Mouse (Mus musculus) retina, embryonic 14.5 days (tissue): ENCODE measurements at regions not wholly inside any gene's neighbourhood (a gene's known extent, or its start where the extent isn't known, plus 50 kb on each side); places are given as distances from the start of the nearest gene placed in this dataset.

Source experiments
- DNase-seq: peaks from one replicate; pipeline ENCODE4 v3.0.0-alpha.2; 2015; ENCODE audit warnings: low spot score

DNA sequence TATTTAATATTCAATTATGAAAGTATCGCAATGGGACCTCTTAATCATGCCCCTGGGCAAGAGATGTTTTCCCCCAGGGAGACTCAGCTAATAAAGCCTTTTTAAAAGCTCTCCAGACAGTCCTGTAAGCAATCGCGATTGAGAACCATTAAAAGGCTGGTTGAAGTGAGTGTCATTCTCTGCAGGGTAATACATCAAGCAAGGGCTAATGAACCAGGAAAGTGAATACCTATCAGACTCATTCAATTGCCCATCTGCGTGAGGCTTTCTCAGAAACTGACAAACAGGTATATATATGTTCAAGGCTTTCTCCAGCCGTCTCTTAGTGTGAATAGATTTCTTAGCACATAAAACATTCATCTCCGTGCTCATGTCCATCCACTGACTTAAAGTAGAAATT is 286.8 kb upstream of the Xrcc4 start:
- DNase-seq: no peak

DNA sequence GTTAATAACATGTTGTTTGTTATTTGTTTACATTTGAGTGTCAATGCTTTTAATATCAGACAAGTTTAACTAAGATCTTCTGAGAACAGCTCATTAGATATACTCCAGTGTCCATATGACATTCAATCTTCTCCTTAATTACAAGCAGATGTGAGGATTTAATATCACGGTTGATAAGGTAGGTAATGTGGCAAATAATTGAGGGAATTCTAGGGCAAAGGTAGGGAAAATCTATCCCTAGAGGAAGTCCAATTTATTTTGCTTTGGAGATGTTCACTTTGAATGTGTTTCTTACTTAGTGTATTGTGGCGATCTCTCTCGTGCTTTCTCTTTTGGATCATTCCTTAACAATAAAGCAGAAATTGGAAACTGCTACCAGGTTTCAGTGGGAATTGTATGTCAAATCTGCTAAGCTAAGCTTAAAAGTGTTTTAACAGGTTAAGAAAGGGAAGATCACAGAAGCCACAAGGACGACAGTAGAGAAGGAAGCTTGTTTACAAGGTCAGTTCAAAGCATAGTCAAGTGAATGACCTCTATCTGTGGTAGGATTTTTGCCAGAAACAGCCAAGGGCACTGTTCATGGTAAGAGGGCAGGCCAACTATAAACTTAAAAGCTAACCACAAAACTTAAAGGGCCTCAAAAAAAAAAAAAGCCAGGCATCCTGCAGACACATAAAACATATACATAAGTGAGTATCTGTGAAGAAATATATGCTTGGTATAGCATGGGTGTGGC is 282.2 kb upstream of the Xrcc4 start:
- no peak for DNase-seq

DNA sequence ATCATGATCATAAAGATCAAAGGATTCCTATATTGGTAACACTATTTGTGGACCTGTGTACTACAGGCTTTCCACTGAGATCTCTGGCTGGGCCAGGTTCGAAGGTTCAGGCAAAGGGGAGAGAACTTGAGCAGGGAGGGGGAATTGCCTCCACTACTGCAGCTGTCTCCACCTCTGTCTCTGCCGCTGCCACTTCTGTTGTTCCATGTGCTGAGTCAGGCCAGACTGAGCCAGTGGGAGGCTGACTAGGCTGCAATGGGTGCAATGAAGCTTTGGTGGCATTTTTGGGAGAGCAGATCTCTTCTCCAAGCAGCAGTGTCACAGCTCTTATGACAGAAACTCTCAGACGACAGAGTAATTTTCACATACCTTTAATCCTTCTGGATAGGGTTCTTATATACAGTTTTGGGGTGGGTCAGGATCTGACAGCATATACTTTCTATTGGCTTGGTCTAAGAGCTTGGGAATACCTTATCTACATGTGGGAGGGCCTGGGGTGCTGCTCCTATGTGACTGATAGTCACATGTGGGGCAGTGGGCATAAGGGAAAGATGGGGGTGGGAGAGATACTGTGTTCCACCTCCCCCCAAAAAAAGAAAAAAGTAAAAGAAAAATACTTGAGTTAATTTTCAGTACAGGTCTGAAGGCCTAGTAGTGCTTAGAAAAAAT is 281.5 kb upstream of the Xrcc4 start:
- no peak for DNase-seq

DNA sequence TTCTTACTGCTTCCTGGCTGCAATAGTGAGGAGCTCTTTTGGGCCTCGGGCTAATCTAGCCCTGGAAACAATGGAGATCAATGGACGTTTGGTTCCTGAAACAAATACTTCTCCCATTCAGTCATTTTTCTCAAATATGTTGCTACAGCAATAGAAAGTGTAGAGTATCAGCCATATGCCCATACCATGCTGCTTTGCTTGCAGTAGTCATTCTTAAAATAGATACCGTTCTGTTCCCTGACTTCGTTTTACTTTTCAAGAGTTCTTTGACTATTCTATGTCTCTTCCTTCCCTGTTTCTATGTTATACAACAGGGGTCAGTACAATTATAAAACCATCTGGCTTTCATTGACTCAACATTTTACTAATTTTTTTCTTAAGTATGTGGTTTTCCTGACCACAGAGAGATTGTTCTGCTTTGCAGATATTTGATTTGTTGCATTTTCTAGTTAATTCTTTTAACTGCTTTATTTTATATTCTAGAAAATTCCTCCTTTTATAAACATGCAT is 275.2 kb upstream of the Xrcc4 start:
- no peak for DNase-seq

DNA sequence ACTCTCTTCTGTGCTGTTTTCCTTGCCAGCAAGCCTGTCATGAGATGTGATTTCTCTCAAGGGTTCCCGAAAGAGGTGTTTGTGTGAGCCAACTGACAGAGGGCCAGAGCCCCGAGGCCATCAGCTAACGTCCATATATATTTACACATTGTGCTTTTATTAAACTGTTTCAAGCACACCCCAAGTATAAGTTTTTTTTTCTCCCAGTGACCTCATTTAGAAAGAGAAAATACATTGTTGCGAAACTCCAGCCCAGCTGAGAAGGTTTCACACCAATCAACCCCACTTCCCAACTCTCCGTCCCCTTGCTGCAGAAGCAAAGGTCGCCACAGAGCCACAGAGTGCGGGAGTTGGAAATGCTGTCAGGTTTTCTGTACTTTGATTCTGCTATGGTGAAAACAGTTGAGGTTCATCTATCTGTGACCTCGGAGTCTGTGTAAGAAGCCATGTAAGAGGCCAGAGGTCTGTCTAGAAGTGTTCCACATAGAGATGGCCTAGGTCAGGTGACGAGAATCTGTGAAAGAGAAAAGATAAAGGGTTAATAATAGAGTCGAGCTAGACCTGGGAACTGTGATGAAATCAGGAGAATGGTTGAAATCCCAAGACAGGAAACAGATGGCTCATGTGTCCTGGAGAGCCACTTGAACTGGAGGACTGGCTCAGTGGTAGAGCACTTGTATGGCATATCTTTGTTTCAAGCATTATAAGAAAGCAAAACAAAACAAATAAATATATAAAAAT is 270.6 kb upstream of the Xrcc4 start:
- DNase-seq: no peak

DNA sequence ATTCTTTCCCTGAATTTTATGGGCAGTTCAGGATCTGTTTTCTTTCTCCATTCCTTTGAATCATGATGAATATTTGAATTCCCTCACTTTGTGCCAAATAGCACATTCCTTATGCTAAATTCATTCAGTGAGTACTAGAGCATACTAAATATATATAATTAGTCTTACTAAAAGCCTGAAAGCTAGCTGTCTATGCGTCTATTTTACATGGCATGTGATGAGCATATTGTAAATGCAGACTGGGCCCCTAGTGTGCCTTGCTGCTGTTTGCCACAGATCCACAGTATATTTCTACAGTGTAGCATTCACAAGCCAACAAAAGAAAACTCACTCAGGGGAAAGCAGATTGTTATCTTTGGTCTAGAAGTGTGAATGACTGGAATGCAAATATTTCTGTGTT is 268.7 kb upstream of the Xrcc4 start:
- DNase-seq: no peak

DNA sequence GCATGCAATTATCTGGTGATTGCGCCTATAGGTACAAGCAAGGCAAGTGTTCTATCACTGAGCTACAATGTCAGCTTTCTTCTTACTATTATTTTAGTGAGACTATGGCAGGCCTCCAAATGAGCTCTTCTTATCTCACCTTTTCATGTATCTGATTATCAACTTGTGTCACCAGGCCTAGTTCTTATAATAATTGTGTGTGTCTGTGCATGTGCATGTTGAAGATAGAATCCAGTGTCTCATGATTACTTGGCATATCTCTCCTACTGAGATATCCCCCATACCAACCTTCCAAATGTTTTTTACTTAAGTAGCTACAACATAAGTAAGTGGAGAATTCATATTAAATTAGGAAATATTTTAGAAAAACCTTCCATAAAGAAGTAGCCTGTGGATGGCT is 266.2 kb upstream of the Xrcc4 start:
- DNase-seq: no peak

DNA sequence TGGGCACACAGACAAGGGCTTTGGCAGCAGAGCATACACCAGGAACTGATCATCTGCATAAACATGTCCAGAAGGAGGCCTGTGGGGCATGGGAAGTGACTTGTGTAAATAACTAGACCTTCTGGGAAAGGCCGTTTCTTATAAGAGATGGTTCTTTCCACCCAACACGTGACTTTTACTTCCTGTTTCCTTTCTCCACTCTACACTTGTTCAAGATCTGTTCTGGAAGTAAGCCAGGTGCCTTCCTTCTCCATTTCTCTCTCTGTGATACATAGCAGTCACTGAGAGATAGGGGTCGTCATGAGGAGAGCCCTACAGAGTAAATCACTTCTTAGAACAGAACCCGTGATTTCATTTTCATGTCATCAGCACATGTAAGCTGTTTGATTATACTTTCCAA is 253.4 kb upstream of the Xrcc4 start:
- DNase-seq: no peak

DNA sequence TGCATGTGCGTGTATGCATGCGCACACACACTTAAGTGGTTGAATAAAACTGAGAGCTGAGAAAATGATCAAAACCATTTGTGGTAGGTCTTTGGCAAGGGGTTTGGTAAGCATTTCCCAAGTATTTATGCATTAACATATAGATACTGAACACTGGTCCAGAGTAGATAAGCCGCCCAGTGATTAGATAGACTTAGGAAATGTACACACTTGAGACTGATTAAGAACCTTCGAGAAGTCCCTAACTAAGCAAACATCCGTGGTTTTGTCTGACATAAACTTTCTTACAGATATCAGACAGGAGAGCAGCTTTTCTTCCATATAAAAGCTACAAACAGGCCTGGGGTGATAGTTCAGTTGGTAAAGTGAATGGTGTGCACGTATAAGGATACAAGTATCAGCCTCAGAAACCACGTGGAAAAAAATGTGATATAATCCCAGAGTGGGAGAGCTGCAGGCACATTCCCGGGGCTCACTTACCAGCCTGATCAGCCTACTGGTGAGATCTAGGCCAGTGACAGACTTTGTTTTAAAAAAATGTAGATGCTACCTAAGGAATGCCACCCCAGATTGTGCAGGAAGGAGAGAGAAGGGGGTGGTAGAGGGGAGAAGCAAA is 252.3 kb upstream of the Xrcc4 start:
- no peak for DNase-seq

DNA sequence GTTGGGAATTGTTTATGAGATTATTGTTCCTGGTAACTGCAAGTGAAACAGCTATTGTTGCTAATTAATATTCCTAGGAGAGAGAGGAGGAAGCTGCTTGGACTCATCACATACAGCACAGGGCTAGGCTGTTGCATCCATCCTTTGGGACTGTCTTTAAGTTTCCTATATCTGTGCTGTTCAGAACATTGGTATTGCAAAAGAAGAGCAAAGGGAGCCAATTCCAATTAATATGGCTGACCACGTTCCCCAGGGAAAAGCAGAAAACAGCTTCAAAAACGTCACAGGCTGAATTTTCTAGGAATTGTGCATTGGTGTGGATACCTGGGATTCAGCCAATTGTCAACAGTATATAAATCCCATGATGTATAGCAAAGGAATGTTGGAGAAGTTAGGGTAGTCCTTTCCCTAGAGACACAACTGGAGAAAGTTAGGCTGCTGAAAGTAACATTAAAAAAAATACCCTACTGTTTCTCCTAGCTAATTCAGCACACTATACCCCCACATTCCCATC is 251.3 kb upstream of the Xrcc4 start:
- DNase-seq: no peak

DNA sequence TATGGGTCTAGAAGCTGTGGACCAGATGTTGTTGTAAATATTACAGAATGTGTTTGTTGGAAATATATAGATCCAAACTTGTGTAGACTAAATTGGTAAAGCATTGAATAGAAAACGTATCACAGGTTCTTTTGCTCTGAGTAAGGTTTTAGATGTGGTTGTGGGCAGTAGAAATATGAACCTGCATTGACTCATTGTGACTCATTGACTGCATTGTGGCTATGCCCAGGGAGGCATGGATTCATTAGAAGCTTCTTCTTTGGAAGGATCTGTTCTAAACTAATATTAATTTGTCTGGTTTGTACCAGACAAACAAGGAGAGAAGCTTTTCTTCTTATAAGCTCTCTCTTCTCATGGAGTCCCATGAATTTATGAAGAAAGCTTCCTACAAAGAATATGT is 248.2 kb upstream of the Xrcc4 start:
- DNase-seq: no peak

DNA sequence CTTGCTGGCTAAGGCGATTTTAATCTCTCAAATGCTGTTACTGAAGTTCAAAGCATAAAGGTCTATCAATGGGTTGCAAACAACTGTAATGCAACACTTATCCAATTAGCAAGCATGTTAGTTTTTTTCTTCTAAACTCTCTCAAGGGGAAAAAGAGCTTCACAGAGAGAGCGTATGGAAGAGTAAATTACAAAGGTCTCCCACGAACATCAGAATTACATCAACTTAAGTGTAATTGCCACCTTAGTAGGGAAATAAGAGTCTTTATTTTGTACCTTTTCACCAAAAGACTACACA is 246.3 kb upstream of the Xrcc4 start:
- DNase-seq: no peak

DNA sequence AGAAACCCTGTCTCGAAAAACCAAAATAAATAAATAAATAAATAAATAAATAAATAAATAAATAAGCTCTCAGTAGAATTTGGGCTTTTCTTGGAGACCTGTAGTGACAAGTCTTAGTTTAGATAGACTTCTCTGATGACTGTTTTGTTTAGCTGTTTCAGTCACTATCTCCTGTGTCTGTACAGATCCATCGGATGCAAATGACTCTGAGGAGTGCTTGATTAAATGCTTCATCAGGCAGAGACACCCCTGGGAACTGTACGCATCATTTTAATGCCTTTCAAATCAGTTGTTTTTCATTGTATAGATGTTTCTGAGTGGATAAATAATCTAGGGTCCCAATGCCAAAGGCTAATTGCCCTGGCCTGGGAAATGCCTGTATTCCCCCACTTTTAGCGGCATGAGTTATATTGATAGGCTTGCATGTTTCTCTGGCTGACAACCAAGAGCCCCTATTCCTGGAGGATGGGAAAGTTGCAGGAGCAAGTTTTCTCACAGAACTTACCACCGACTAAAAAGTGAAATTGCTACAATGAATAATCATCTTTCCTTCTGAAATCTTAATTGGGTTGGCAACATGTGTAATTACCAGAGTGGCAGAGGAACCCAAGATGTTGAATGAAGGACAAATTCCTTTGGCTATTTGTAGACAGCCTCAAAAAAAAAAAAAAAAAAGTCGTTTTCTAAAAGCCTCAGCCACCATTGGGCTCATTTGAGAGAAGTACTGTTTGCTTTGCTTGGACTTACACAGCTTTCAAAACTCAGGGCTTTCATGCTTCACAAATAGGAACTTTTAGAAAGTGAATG is 245.7 kb upstream of the Xrcc4 start:
- no peak for DNase-seq

DNA sequence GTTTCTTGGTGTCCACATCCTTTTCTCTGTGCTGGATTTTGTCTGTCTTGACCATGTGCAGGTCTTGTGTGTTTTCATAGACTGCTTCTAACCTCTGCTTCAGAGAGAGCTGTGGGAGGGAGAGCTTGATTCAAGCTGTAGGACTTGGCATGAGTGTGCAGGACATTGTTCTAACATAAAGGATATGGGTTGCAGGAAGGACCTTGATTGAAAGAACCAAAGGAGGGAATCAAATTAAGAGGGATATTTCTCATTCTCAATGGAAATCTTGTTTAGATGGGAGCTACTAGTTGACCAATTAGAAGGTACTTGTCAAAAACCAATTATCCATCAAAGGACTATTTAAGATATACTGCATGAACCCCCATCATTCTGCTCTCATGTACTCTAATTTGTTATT is 244.9 kb upstream of the Xrcc4 start:
- DNase-seq: no peak

DNA sequence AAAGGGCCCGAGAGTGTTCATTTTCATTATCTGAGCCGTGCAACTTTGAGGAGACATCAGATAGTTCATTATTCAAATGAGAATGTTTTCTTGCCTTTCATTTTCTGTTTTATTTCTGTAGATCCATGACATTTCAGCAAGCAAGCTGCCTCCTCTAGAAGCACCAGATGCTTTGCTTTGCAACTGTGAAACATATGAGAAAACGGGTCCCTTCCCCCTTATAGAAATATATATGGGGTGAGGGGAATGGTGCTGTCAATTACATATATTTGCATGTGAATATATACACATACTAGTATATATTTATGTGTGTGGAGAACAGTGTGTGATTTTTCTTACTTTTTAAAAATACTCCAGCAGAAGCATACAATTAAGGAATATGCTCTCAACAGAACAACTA is 235.8 kb upstream of the Xrcc4 start:
- no peak for DNase-seq

DNA sequence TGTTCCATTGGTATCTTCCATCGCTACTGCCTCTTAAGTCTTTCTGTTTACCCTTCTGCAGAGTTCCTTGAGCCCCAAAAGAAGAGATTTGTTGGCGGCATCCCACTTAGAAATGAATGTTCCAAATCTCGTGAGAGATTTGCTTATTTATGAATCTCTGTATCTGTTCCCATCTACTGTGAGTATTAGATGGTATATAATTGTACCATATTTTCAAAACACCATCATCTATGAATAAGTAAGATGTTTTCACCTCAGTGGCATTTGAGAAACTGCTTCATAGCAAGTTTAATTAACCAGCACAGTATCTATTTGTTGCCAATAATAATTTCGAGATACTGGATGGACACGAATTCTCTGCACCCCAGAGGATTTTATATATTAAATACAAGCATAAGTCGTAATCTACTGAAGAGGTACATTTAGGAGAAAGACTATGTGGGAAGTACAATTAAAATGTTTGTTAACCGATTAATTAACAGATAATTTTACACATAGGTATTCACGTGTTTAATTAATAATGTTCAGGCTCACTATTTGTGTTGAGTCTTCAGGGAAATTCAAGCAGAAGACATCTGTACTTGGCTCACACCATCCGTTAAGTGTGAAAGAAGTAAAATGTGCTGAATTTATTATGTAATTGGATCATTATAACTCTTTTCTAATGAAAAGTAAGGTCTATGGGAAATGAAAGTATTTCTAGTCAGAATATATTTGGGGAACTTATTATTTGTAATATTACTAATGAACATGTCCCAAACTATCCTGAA is 224.0 kb upstream of the Xrcc4 start:
- no peak for DNase-seq

DNA sequence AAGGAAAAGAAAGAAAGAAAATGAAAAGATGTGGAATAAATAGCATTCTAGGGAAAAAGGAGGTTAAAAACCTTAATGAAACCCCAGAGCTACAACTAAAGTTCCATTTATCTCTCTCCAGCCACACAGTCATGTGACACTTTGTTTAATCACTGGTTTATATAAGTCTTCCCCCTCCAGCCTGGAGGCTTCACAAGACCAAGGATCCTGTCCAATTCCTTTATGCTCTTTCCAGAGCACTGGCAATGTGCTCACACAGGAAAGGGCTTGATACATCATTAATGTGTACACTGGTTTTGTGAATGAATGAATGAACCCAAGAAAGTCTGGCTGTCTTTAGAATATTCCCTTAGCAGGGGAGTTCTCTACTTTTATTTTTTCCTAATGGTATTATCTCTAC is 221.1 kb upstream of the Xrcc4 start:
- DNase-seq: no peak

DNA sequence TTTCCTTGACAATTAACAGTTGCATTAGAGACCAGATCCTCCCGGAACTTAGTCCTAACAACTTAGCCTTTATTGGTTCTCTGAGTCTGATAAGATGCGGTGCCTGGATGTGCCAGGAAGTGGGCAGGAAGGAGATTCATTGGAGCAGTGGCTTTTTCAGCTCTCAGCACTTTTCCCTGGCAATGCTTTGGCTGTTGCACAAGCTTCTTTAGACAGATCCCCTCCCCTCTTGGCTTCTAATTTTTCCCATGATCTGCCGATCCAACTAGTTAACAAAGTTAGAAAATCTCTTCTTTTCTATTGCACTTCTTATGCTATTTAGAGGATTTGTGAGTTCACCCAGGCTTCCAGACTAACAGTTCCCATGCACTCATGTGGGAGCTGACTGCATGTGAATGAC is 211.1 kb upstream of the Xrcc4 start:
- DNase-seq: no peak

DNA sequence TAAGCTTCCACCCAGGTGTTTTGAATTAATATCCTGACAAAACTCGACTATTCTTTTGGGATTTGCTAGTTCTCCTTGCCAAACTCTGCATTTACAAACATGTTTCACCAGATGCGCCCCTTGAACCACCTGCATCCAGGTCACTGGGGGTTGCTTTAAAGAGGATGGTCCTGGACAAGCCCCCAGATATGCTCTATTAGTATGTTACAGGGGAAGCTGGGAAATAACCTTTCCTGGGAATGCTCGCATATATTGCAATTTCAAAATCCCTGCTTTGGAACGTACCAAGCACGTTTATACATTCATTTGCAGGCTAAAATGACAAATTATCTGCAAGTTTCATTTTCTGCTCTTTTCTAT is 205.2 kb upstream of the Xrcc4 start:
- DNase-seq: no peak

DNA sequence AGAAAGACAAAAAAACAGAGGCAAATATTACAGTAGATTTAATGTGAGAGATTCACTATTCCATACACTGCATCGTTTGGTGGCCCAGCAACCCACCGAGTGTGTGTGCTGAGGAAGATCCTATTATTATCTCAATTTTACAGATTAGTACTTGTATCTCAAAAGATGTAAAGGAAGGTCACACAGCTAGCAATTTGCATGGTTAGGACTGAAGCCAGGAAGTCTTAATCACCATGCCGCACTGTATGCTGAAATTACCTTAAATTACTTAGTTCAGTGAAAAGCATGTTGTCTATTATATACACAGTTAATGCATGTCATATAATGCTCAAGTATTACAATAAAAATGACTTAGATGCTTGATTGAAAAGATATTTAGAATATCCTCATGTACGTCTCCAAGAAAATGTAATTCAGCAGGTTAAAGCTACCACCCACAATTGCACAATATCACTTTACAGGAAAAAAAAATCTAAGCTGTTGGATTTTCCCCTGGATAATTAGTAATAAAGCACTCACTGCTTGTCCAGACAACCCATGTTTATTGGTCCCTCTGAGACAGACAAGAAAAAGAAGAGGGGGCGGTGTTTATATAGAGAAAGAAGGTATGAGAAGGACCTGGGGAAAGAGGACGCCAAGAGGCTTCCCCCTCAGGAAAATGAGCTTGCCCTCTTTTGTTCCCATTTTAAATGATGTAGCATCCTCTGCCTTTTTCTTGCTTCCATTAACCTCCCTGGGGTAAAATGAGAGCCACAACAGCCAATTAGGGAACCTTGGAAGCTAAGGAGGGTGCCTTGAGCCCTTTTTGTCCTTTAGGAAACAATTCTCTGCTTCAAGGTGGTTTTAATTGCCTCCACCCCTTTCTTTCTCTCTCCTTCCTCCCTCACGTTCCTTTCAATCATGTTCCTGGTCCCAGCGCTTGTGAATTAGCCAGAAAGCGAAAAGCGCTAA is 204.6 kb upstream of the Xrcc4 start:
- no peak for DNase-seq
